Mouse (Mus musculus) G1E (cell line): ENCODE measurements at regions not wholly inside any gene's neighbourhood (a gene's known extent, or its start where the extent isn't known, plus 50 kb on each side); places are given as distances from the start of the nearest gene placed in this dataset.

Source experiments
- ATAC-seq: 2 replicates; pipeline ENCODE4 v1.8.0; 2016; ENCODE audit warnings: mild to moderate bottlenecking; ENCODE audit not compliant: insufficient number of reproducible peaks, poor library complexity, low FRiP score, severe bottlenecking; ENCODE audit errors: extremely low read depth
- DNase-seq: peaks from one replicate; pipeline ENCODE4 v3.0.0; 2012; ENCODE audit warnings: low spot score
- H3K27me3 ChIP-seq: 2 replicates; pipeline ENCODE4 v1.6.1; 2012; ENCODE audit warnings: mild to moderate bottlenecking, low read length, inconsistent platforms; ENCODE audit not compliant: insufficient read depth
- H3K36me3 ChIP-seq: replicated peaks from 2 replicates; pipeline ENCODE3; 2012; ENCODE audit warnings: mild to moderate bottlenecking, inconsistent platforms
- H3K4me1 ChIP-seq: 2 replicates; pipeline ENCODE4 v1.6.1; 2012; ENCODE audit warnings: low read depth, low read length, inconsistent platforms, mixed read lengths; ENCODE audit not compliant: insufficient read depth
- H3K4me3 ChIP-seq: 2 replicates; pipeline ENCODE4 v1.5.1; 2012; ENCODE audit warnings: low read depth, mild to moderate bottlenecking, inconsistent platforms, low read length, moderate library complexity, mixed read lengths
- H3K9me3 ChIP-seq: replicated peaks from 2 replicates; pipeline ENCODE4 v1.6.1; 2012; ENCODE audit warnings: inconsistent platforms
- CTCF ChIP-seq: IDR thresholded peaks from 2 replicates; pipeline ENCODE4 v1.5.1; 2012; ENCODE audit warnings: low read depth, low read length, inconsistent platforms, mixed read lengths
- GATA1 ChIP-seq: IDR thresholded peaks from 2 replicates; pipeline ENCODE4 v1.6.1; 2012; ENCODE audit warnings: borderline replicate concordance, low read length, inconsistent platforms, mixed read lengths
- GATA2 ChIP-seq: IDR thresholded peaks from 2 replicates; pipeline ENCODE4 v1.6.1; 2012; ENCODE audit warnings: low read depth, low read length, inconsistent platforms, borderline replicate concordance
- POLR2AphosphoS5 ChIP-seq: IDR thresholded peaks from 2 replicates; pipeline ENCODE4 v1.6.1; 2012; ENCODE audit warnings: low read depth, low read length, inconsistent platforms; ENCODE audit not compliant: insufficient replicate concordance
- TAL1 ChIP-seq: conservative IDR thresholded peaks from 2 replicates; pipeline ENCODE4 v1.6.1; 2012; ENCODE audit warnings: low read depth, low read length, inconsistent platforms, mixed read lengths

- Histone ChIP-seq H3K27me3 (no peaks in the 10 kb centered on the region), H3K4me1 (no peaks in the 10 kb centered on the region), H3K9me3 (peaks cover 20% of the 10 kb centered on the region), H3K4me3 (no peak overlapping the region), H3K36me3 (no peaks in the 10 kb centered on the region)
- ATAC-seq (no peak), DNase-seq (no peak)
- TF ChIP-seq POLR2AphosphoS5 (no peak), GATA1 (no peak), TAL1 (no peak), CTCF (no peak), GATA2 (no peak)
These were observed 471.9 kb downstream of the Lmo4 start for GRCm38 (mm10) chr3:143732966-143733725.

GRCm38 (mm10) chr3:143729473-143730076 is 475.4 kb downstream of the Lmo4 start:
- H3K9me3 ChIP-seq: peaks cover 23% of the 10 kb centered on the region
- no peaks in the 10 kb centered on the region for H3K36me3 ChIP-seq
- no peaks in the 10 kb centered on the region for H3K27me3 ChIP-seq
- DNase-seq (no peak), ATAC-seq (no peak)
- no peak overlapping the region for H3K4me3 ChIP-seq
- TF ChIP-seq POLR2AphosphoS5 (no peak), TAL1 (no peak), GATA1 (no peak), GATA2 (no peak), CTCF (no peak)
- no peaks in the 10 kb centered on the region for H3K4me1 ChIP-seq

GRCm38 (mm10) chr3:143722571-143722970 is 482.4 kb downstream of the Lmo4 start:
- ATAC-seq (no peak), DNase-seq (no peak)
- no peak overlapping the region for H3K4me3 ChIP-seq
- no peaks in the 10 kb centered on the region for H3K36me3 ChIP-seq
- H3K9me3 ChIP-seq: peaks cover 21% of the 10 kb centered on the region
- TF ChIP-seq POLR2AphosphoS5 (no peak), GATA1 (no peak), CTCF (no peak), TAL1 (no peak), GATA2 (no peak)
- no peaks in the 10 kb centered on the region for H3K4me1 ChIP-seq
- H3K27me3 ChIP-seq: no peaks in the 10 kb centered on the region

GRCm38 (mm10) chr3:143722082-143722481 is 482.9 kb downstream of the Lmo4 start:
- Histone ChIP-seq H3K4me3 (no peak overlapping the region), H3K4me1 (no peaks in the 10 kb centered on the region), H3K27me3 (no peaks in the 10 kb centered on the region), H3K36me3 (no peaks in the 10 kb centered on the region), H3K9me3 (peaks cover 18% of the 10 kb centered on the region)
- TF ChIP-seq GATA1 (no peak), TAL1 (no peak), POLR2AphosphoS5 (no peak), CTCF (no peak), GATA2 (no peak)
- ATAC-seq: no peak
- no peak for DNase-seq

GRCm38 (mm10) chr3:143713183-143713582 is 491.8 kb downstream of the Lmo4 start:
- no peak for TF ChIP-seq CTCF
- TF ChIP-seq POLR2AphosphoS5: no peak
- no peak for TF ChIP-seq GATA2
- TF ChIP-seq TAL1: no peak
- TF ChIP-seq GATA1: no peak
- no peaks in the 10 kb centered on the region for H3K36me3 ChIP-seq
- peaks cover 11% of the 10 kb centered on the region; the same call in 1 of the 2 replicates for H3K9me3 ChIP-seq
- no peaks in the 10 kb centered on the region for H3K27me3 ChIP-seq
- no peaks in the 10 kb centered on the region for H3K4me1 ChIP-seq
- no peak for DNase-seq
- no peak overlapping the region for H3K4me3 ChIP-seq
- ATAC-seq: no peak

- DNase-seq (no peak), ATAC-seq (no peak)
- TF ChIP-seq GATA2 (no peak), TAL1 (no peak), POLR2AphosphoS5 (no peak), CTCF (no peak), GATA1 (no peak)
- Histone ChIP-seq H3K27me3 (no peaks in the 10 kb centered on the region), H3K9me3 (peaks cover 16% of the 10 kb centered on the region), H3K4me1 (no peaks in the 10 kb centered on the region), H3K4me3 (no peak overlapping the region), H3K36me3 (no peaks in the 10 kb centered on the region)
These were observed 494.1 kb downstream of the Lmo4 start for GRCm38 (mm10) chr3:143710805-143711469.
